8 mouse cellular contexts compared by ENCODE assay signal in the genomic region with DNA sequence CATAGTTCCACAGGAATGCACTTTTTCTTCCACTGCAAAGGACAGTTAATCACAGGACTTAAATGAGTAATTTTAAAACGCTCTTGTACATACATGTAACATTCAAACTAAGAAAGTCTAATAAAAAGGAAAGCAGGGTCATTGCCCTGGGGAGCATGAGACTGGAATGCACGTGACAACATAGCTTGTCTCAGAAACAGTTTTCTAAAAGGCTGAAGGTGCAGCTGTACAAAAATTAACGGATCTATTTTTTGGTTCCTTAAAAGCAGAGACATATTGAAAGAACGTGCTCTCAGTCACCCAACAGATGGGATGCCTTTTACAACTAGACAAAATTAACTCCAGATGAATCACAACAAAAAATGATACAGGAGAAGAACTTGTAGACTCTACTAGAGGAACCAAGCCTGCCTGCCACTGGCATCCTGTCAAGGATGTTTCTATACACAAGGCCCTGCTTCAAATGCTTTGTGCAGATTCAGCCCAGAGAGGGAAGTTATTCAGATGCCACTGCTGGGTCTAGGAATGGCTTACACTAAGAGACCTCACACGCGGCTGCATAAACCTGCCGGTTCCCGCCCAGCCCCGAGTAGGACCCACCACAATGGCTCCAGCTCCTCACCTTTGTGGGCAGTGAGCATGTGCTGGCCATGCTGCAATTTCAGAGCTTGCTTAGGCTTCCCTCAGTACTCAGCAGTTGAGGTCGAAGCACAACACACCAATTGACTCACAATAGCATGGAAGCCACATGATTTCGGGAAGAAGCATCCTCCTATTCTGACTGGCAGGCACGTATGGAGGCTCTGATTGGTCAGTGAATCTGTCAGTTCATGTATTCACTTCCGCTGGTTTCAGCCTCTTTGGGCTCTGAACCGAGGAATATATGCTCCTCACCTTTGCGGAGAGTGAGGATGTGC. TPM values are rescaled to one million over a fixed set of nuclear protein-coding genes. Genes with fewer than 3 reads are reported as not detected.
DNase-seq lines count a peak whose midpoint lies in the region; ATAC-seq and TF ChIP-seq lines count a peak whose summit lies in the region.
"Not testable (repeated sequence)": the region's sequence is repeated elsewhere in the genome, so short reads cannot be mapped to it uniquely, and the experiment has no call there.

No protein-coding gene starts in this region.

- DNase-seq in embryonic facial prominence, embryonic 10.5 days (ENCODE audit: low spot score); gastrocnemius, adult 2 months; hindbrain, embryonic 11.5 days (ENCODE audit: low spot score): not testable (repeated sequence)
- DNase-seq in skeletal muscle tissue, adult 2 months (ENCODE audit: low read depth, low spot score), result peak; percentile 3

- intact Hi-C loops in gastrocnemius, adult 2 months (cut with DNase I), result not testable (repeated sequence)

- not testable (repeated sequence) for H3K4me1 ChIP-seq in embryonic facial prominence, embryonic 10.5 days; hindbrain, embryonic 11.5 days (replicated peaks; ENCODE audit: control insufficient read depth, insufficient read depth, low read length); kidney, embryonic 16.5 days (ENCODE audit: insufficient read depth, low read length); liver, embryonic 15.5 days (replicated peaks); midbrain, embryonic 13.5 days (replicated peaks)

- not testable (repeated sequence) for H3K27ac ChIP-seq in embryonic facial prominence, embryonic 10.5 days (replicated peaks); hindbrain, embryonic 11.5 days (ENCODE audit: low read depth, low read length); kidney, embryonic 16.5 days (ENCODE audit: low read length); liver, embryonic 15.5 days (replicated peaks); midbrain, embryonic 13.5 days
- peak overlapping the region; percentile 83 for H3K27ac ChIP-seq in gastrocnemius, adult 2 months

- WGBS in embryonic facial prominence, embryonic 10.5 days, result 50% methylated on average over 10 of the region's 15 CpGs
- WGBS in hindbrain, embryonic 11.5 days, result 50% methylated on average over 10 of the region's 15 CpGs
- 50% methylated on average over 10 of the region's 15 CpGs for WGBS in kidney, embryonic 16.5 days
- WGBS in liver, embryonic 15.5 days (ENCODE audit: insufficient replicate concordance), result 32% methylated on average over 10 of the region's 15 CpGs
- 54% methylated on average over 10 of the region's 15 CpGs for WGBS in midbrain, embryonic 13.5 days

- H3K27me3 ChIP-seq in embryonic facial prominence, embryonic 10.5 days (replicated peaks; ENCODE audit: low read depth, poor library complexity, severe bottlenecking); hindbrain, embryonic 11.5 days (ENCODE audit: control insufficient read depth, insufficient read depth, low read length); kidney, embryonic 16.5 days (ENCODE audit: insufficient read depth, low read length); liver, embryonic 15.5 days; midbrain, embryonic 13.5 days: not testable (repeated sequence)

- H3K4me2 ChIP-seq in hindbrain, embryonic 11.5 days (replicated peaks; ENCODE audit: low read depth, low read length), result not testable (repeated sequence)
- peak overlapping the region; percentile 21; the same call in 1 of the 2 replicates for H3K4me2 ChIP-seq in kidney, embryonic 16.5 days (replicated peaks; ENCODE audit: low read depth, low read length)
- peak overlapping the region; percentile 29 for H3K4me2 ChIP-seq in liver, embryonic 15.5 days
- H3K4me2 ChIP-seq in midbrain, embryonic 13.5 days (replicated peaks), result 0 out of 2 replicates have a peak overlapping the region, but pooled peaks have one; percentile 19

- TF ChIP-seq CTCF in gastrocnemius, adult 2 months (IDR thresholded peaks at IDR 0.05), result not testable (repeated sequence)

- peak overlapping the region; percentile 42 for H3K4me3 ChIP-seq in embryonic facial prominence, embryonic 10.5 days
- peak overlapping the region; percentile 71 for H3K4me3 ChIP-seq in gastrocnemius, adult 2 months
- H3K4me3 ChIP-seq in hindbrain, embryonic 11.5 days (ENCODE audit: low read depth, low read length), result 0 out of 2 replicates have a peak overlapping the region, but pooled peaks have one; percentile 10
- peak overlapping the region; percentile 41 for H3K4me3 ChIP-seq in kidney, embryonic 16.5 days (ENCODE audit: low read length)
- peak overlapping the region; percentile 45 for H3K4me3 ChIP-seq in liver, embryonic 15.5 days (replicated peaks)
- peak overlapping the region; percentile 29 for H3K4me3 ChIP-seq in midbrain, embryonic 13.5 days (replicated peaks)

- H3K9ac ChIP-seq in hindbrain, embryonic 11.5 days (ENCODE audit: low read depth, low read length); kidney, embryonic 16.5 days (replicated peaks; ENCODE audit: low read length); liver, embryonic 15.5 days; midbrain, embryonic 13.5 days (replicated peaks): not testable (repeated sequence)

- ATAC-seq in CD4-positive, CD25-positive, alpha-beta regulatory T cell, adult 4 months, result peak; percentile 74
- peak; percentile 90 for ATAC-seq in hindbrain, embryonic 11.5 days (ENCODE audit: low FRiP score)
- ATAC-seq in kidney, embryonic 16.5 days (ENCODE audit: low FRiP score, low TSS enrichment), result peak; percentile 89
- ATAC-seq in liver, embryonic 15.5 days (ENCODE audit: insufficient read depth), result peak; percentile 79
- peak; percentile 87 for ATAC-seq in midbrain, embryonic 13.5 days

- not testable (repeated sequence) for H3K36me3 ChIP-seq in embryonic facial prominence, embryonic 10.5 days (replicated peaks); hindbrain, embryonic 11.5 days (ENCODE audit: control insufficient read depth, insufficient read depth, low read length); kidney, embryonic 16.5 days (ENCODE audit: insufficient read depth, low read length); liver, embryonic 15.5 days (replicated peaks); midbrain, embryonic 13.5 days

- H3K9me3 ChIP-seq in embryonic facial prominence, embryonic 10.5 days, result peaks cover 29% of the 10 kb centered on the region; the same call in 1 of the 2 replicates
- H3K9me3 ChIP-seq in hindbrain, embryonic 11.5 days (ENCODE audit: control insufficient read depth, low read length); liver, embryonic 15.5 days (replicated peaks): not testable (repeated sequence)
- peaks cover 10% of the 10 kb centered on the region for H3K9me3 ChIP-seq in kidney, embryonic 16.5 days (ENCODE audit: low read length)
- peaks cover 24% of the 10 kb centered on the region for H3K9me3 ChIP-seq in midbrain, embryonic 13.5 days

RNA-seq across cellular contexts. Expression of gene Zfp951, which starts 0.6 kb away (rescaled TPM):
- 10 to 100 TPM in 1 of 2 experiments, 1 to 10 TPM in 1; 9.5 to 11.7 TPM for polyA plus RNA-seq in CD4-positive, CD25-positive, alpha-beta regulatory T cell, adult 4 months (2017; shearing (Covaris generic))
- 1.7 and 2.6 TPM in 2 replicates for polyA plus RNA-seq in embryonic facial prominence, embryonic 10.5 days (2016; fragmentation: Nextera tagmentation; extraction: Ambion mirVana)
- 1 to 10 TPM; 1.1 to 1.3 TPM for total RNA-seq in gastrocnemius, adult 2 months (2021)
- 3.4 and 5.2 TPM in 2 replicates for polyA plus RNA-seq in hindbrain, embryonic 11.5 days (2014; fragmentation: Nextera tagmentation; extraction: Ambion mirVana)
- polyA plus RNA-seq in kidney, embryonic 16.5 days (2015; fragmentation: Nextera tagmentation; extraction: Ambion mirVana), result 3.9 and 4.1 TPM in 2 replicates
- polyA plus RNA-seq in liver, embryonic 15.5 days (2015; fragmentation: Nextera tagmentation; extraction: Ambion mirVana), result 1.0 and 1.1 TPM in 2 replicates
- 2.7 and 3.2 TPM in 2 replicates for polyA plus RNA-seq in midbrain, embryonic 13.5 days (2015; fragmentation: Nextera tagmentation; extraction: Ambion mirVana)

Comparison
In these comparisons a context has a peak if more than half of its experiments do, and no peak if none do; other contexts are left out.
1. H3K4me3 ChIP-seq: peak in every context shown above with its lines; median percentile 71 in gastrocnemius, adult 2 months; 45 in liver, embryonic 15.5 days; 42 in embryonic facial prominence, embryonic 10.5 days; 41 in kidney, embryonic 16.5 days; 29 in midbrain, embryonic 13.5 days; 10 in hindbrain, embryonic 11.5 days.